Mouse (Mus musculus): ENCODE measurements around the gene Trappc6b. TPM values are rescaled to one million over a fixed set of nuclear protein-coding genes. Genes with fewer than 3 reads are reported as not detected.

Trappc6b gene
- polyA plus RNA-seq, 1 experiment from 2014 or later: 89.9 TPM

GRCm38 (mm10) chr12:59010482-59010881 lies 50.8 kb downstream of the Trappc6b start:
- H3K27ac ChIP-seq (ENCODE audit: low read depth, low read length): peak overlapping the region; percentile 96; the same call in 1 of the 2 replicates
- H3K4me3 ChIP-seq (ENCODE audit: low read depth, low read length): peak overlapping the region; percentile 72
- H3K4me1 ChIP-seq (replicated peaks; ENCODE audit: control insufficient read depth, insufficient read depth, low read length): 0 out of 2 replicates have a peak, but pooled peaks cover 3% of the 10 kb centered on the region
- H3K27me3 ChIP-seq (replicated peaks; ENCODE audit: control insufficient read depth, insufficient read depth, low read length): no peaks in the 10 kb centered on the region
- H3K36me3 ChIP-seq (ENCODE audit: control insufficient read depth, insufficient read depth): peaks cover 19% of the 10 kb centered on the region
- no peak overlapping the region for H3K9ac ChIP-seq (ENCODE audit: low read depth, low read length)
- WGBS: 48% methylated on average over 2 of the region's 2 CpGs
- no peak for ATAC-seq
- TF ChIP-seq CTCF (IDR thresholded peaks at IDR 0.05; ENCODE audit: low read depth): peak; percentile 61
- no peaks in the 10 kb centered on the region for H3K9me3 ChIP-seq (ENCODE audit: control insufficient read depth)
- peak overlapping the region; percentile 72 for H3K4me2 ChIP-seq (replicated peaks; ENCODE audit: low read depth)

Other genes starting within 250 kb of the Trappc6b start
- gene Sec23a, start 49.5 kb downstream of the Trappc6b start, polyA plus RNA-seq (2015; fragmentation: Nextera tagmentation; extraction: Ambion mirVana): 120 and 124 TPM in 2 replicates
- gene Gemin2, start 48.1 kb downstream of the Trappc6b start, polyA plus RNA-seq (2015; fragmentation: Nextera tagmentation; extraction: Ambion mirVana): 7.7 and 8.8 TPM in 2 replicates
- 27.1 and 36.2 TPM in 2 replicates for gene Pnn, start 5.4 kb upstream of the Trappc6b start, polyA plus RNA-seq (2015; fragmentation: Nextera tagmentation; extraction: Ambion mirVana)
- 131 and 137 TPM in 2 replicates for gene Mia2, start 34.3 kb upstream of the Trappc6b start, polyA plus RNA-seq (2015; fragmentation: Nextera tagmentation; extraction: Ambion mirVana)
- gene Fbxo33, start 158.3 kb upstream of the Trappc6b start, polyA plus RNA-seq (2015; fragmentation: Nextera tagmentation; extraction: Ambion mirVana): 9.5 and 10.1 TPM in 2 replicates